Mouse (Mus musculus) cerebellum, adult 2 months (tissue): ENCODE data around the gene Unc93a2.
"Not testable (repeated sequence)": the region's sequence is repeated elsewhere in the genome, so short reads cannot be mapped to it uniquely, and the experiment has no call there.

Source experiments
- CTCF ChIP-seq: fragments of 200-500 bp; IDR thresholded peaks from 2 replicates; pipeline ENCODE4 v1.5.1; 2011; ENCODE audit warnings: low read depth, mild to moderate bottlenecking, control low read depth, low read length, moderate library complexity, borderline replicate concordance; ENCODE audit not compliant: insufficient read depth
- POLR2A ChIP-seq: fragments of 200-500 bp; IDR thresholded peaks from 2 replicates; pipeline ENCODE4 v1.6.1; 2011; ENCODE audit warnings: low read length, control low read depth, borderline replicate concordance; ENCODE audit not compliant: insufficient read depth

GRCm38 (mm10) chr17:7366265-7366664 is 19.0 kb downstream of the Unc93a2 start:
- TF ChIP-seq CTCF, POLR2A: not testable (repeated sequence)
